Mouse (Mus musculus): ENCODE data around the gene Pla2g1b. TPM values are rescaled to one million over a fixed set of nuclear protein-coding genes. Genes with fewer than 3 reads are reported as not detected.
A peak's percentile ranks its signal among the peaks of the same experiment; 100 is the strongest.
"Not testable (repeated sequence)": the region's sequence is repeated elsewhere in the genome, so short reads cannot be mapped to it uniquely, and the experiment has no call there.

Gene Pla2g1b
- polyA plus RNA-seq, 1 experiment from 2014 or later = not detected

GRCm38 (mm10) chr5:115516908-115517307 is 50.8 kb downstream of the Pla2g1b start:
- ATAC-seq (no peak), DNase-seq (no peak)
- Histone ChIP-seq H3K4me3 (ENCODE audit: low read depth, low read length) (no peak overlapping the region), H3K4me2 (ENCODE audit: low read depth, low read length) (peak overlapping the region; percentile 63), H3K4me1 (ENCODE audit: insufficient read depth) (peaks cover 52% of the 10 kb centered on the region), H3K9ac (replicated peaks) (no peak overlapping the region), H3K27ac (ENCODE audit: low read depth) (peak overlapping the region; percentile 95), H3K9me3 (ENCODE audit: low read length) (no peaks in the 10 kb centered on the region), H3K36me3 (replicated peaks; ENCODE audit: insufficient read depth, low read length) (peaks cover 9% of the 10 kb centered on the region; the same call in 1 of the 2 replicates), H3K27me3 (ENCODE audit: insufficient read depth, low read length) (no peaks in the 10 kb centered on the region)
- 52% methylated on average over 7 of the region's 7 CpGs for WGBS (ENCODE audit: insufficient replicate concordance)
- TF ChIP-seq CTCF (IDR thresholded peaks at IDR 0.05; ENCODE audit: low read depth) (no peak), EP300 (IDR thresholded peaks at IDR 0.05; ENCODE audit: low read depth) (no peak)

GRCm38 (mm10) chr5:115517501-115517900 is 51.4 kb downstream of the Pla2g1b start:
- no peak overlapping the region for H3K4me3 ChIP-seq (ENCODE audit: low read depth, low read length)
- H3K4me1 ChIP-seq (ENCODE audit: insufficient read depth) = peaks cover 57% of the 10 kb centered on the region
- 73% methylated on average over 9 of the region's 9 CpGs for WGBS (ENCODE audit: insufficient replicate concordance)
- TF ChIP-seq EP300 (IDR thresholded peaks at IDR 0.05; ENCODE audit: low read depth) = no peak
- no peak for TF ChIP-seq CTCF (IDR thresholded peaks at IDR 0.05; ENCODE audit: low read depth)
- H3K27ac ChIP-seq (ENCODE audit: low read depth) = peak overlapping the region; percentile 95; the same call in 1 of the 2 replicates
- ATAC-seq = no peak
- no peak for DNase-seq
- H3K4me2 ChIP-seq (ENCODE audit: low read depth, low read length) = no peak overlapping the region
- H3K9me3 ChIP-seq (ENCODE audit: low read length) = no peaks in the 10 kb centered on the region
- H3K9ac ChIP-seq (replicated peaks) = no peak overlapping the region
- peaks cover 9% of the 10 kb centered on the region; the same call in 1 of the 2 replicates for H3K36me3 ChIP-seq (replicated peaks; ENCODE audit: insufficient read depth, low read length)
- no peaks in the 10 kb centered on the region for H3K27me3 ChIP-seq (ENCODE audit: insufficient read depth, low read length)

- H3K4me2 ChIP-seq (ENCODE audit: low read depth, low read length); H3K36me3 ChIP-seq (replicated peaks; ENCODE audit: insufficient read depth, low read length); ATAC-seq; H3K9me3 ChIP-seq (ENCODE audit: low read length); DNase-seq; H3K9ac ChIP-seq (replicated peaks); H3K27me3 ChIP-seq (ENCODE audit: insufficient read depth, low read length); H3K4me3 ChIP-seq (ENCODE audit: low read depth, low read length); H3K27ac ChIP-seq (ENCODE audit: low read depth): not testable (repeated sequence)
- 89% methylated on average over 7 of the region's 8 CpGs for WGBS (ENCODE audit: insufficient replicate concordance)
- H3K4me1 ChIP-seq (ENCODE audit: insufficient read depth) = peaks cover 64% of the 10 kb centered on the region
These were observed 52.2 kb downstream of the Pla2g1b start for GRCm38 (mm10) chr5:115518214-115518613.

- ATAC-seq = peak; percentile 53
- Histone ChIP-seq H3K4me2 (ENCODE audit: low read depth, low read length) (peak overlapping the region; percentile 72), H3K27me3 (ENCODE audit: insufficient read depth, low read length) (no peaks in the 10 kb centered on the region), H3K9ac (replicated peaks) (peak overlapping the region; percentile 63), H3K4me1 (ENCODE audit: insufficient read depth) (peaks cover 63% of the 10 kb centered on the region), H3K9me3 (ENCODE audit: low read length) (no peaks in the 10 kb centered on the region), H3K27ac (ENCODE audit: low read depth) (peak overlapping the region; percentile 98), H3K4me3 (ENCODE audit: low read depth, low read length) (peak overlapping the region; percentile 32), H3K36me3 (replicated peaks; ENCODE audit: insufficient read depth, low read length) (peaks cover 8% of the 10 kb centered on the region; the same call in 1 of the 2 replicates)
- TF ChIP-seq EP300 (IDR thresholded peaks at IDR 0.05; ENCODE audit: low read depth) = peak; percentile 77
- TF ChIP-seq CTCF (IDR thresholded peaks at IDR 0.05; ENCODE audit: low read depth) = no peak
- DNase-seq = peak; percentile 66
- WGBS (ENCODE audit: insufficient replicate concordance) = 29% methylated on average over 21 of the region's 21 CpGs
These were observed 54.3 kb downstream of the Pla2g1b start for GRCm38 (mm10) chr5:115520325-115520869.

- WGBS (ENCODE audit: insufficient replicate concordance) = 12% methylated on average over 20 of the region's 21 CpGs
- peak; percentile 77 for DNase-seq
- Histone ChIP-seq H3K36me3 (replicated peaks; ENCODE audit: insufficient read depth, low read length) (peaks cover 15% of the 10 kb centered on the region; the same call in 1 of the 2 replicates), H3K9ac (replicated peaks) (peak overlapping the region; percentile 65), H3K4me1 (ENCODE audit: insufficient read depth) (peaks cover 70% of the 10 kb centered on the region), H3K4me3 (ENCODE audit: low read depth, low read length) (peak overlapping the region; percentile 40), H3K27me3 (ENCODE audit: insufficient read depth, low read length) (no peaks in the 10 kb centered on the region), H3K4me2 (ENCODE audit: low read depth, low read length) (peak overlapping the region; percentile 72), H3K27ac (ENCODE audit: low read depth) (peak overlapping the region; percentile 98), H3K9me3 (ENCODE audit: low read length) (no peaks in the 10 kb centered on the region)
- peak; percentile 83 for ATAC-seq
- TF ChIP-seq CTCF (IDR thresholded peaks at IDR 0.05; ENCODE audit: low read depth) (0 out of 2 replicates have a peak, but pooled peaks have one; percentile 22), EP300 (IDR thresholded peaks at IDR 0.05; ENCODE audit: low read depth) (peak; percentile 75)
These were observed 55.7 kb downstream of the Pla2g1b start for GRCm38 (mm10) chr5:115521553-115522461.

- peak overlapping the region; percentile 98 for H3K27ac ChIP-seq (ENCODE audit: low read depth)
- no peak for TF ChIP-seq CTCF (IDR thresholded peaks at IDR 0.05; ENCODE audit: low read depth)
- no peak for TF ChIP-seq EP300 (IDR thresholded peaks at IDR 0.05; ENCODE audit: low read depth)
- H3K36me3 ChIP-seq (replicated peaks; ENCODE audit: insufficient read depth, low read length) = peaks cover 15% of the 10 kb centered on the region; the same call in 1 of the 2 replicates
- DNase-seq (no peak), ATAC-seq (no peak)
- H3K27me3 ChIP-seq (ENCODE audit: insufficient read depth, low read length) = no peaks in the 10 kb centered on the region
- peaks cover 68% of the 10 kb centered on the region for H3K4me1 ChIP-seq (ENCODE audit: insufficient read depth)
- peak overlapping the region; percentile 72 for H3K4me2 ChIP-seq (ENCODE audit: low read depth, low read length)
- H3K4me3 ChIP-seq (ENCODE audit: low read depth, low read length) = no peak overlapping the region; the same call in 1 of the 2 replicates
- peak overlapping the region; percentile 65 for H3K9ac ChIP-seq (replicated peaks)
- no peaks in the 10 kb centered on the region for H3K9me3 ChIP-seq (ENCODE audit: low read length)
- WGBS (ENCODE audit: insufficient replicate concordance) = 74% methylated on average over 4 of the region's 4 CpGs
These were observed 56.5 kb downstream of the Pla2g1b start for GRCm38 (mm10) chr5:115522531-115522930.

All from liver, postnatal 0 days (tissue).